Mouse (Mus musculus): ENCODE measurements around the gene Slc45a3.
A peak's percentile ranks its signal among the peaks of the same experiment; 100 is the strongest.

Gene Slc45a3

GRCm38 (mm10) chr1:131964580-131964979 lies 1.8 kb downstream of the Slc45a3 start:
- DNase-seq (ENCODE audit: low spot score in 2 of 2), result no peak

- no peak for DNase-seq (ENCODE audit: low spot score in 2 of 2)
Observed at GRCm38 (mm10) chr1:131965818-131966217, 3.1 kb downstream of the Slc45a3 start.

- no peak for DNase-seq (ENCODE audit: low spot score in 2 of 2)
Observed at GRCm38 (mm10) chr1:131967336-131967735, 4.6 kb downstream of the Slc45a3 start.

GRCm38 (mm10) chr1:131968556-131968955 lies 5.8 kb downstream of the Slc45a3 start:
- no peak for DNase-seq (ENCODE audit: low spot score in 2 of 2)

GRCm38 (mm10) chr1:131968983-131969382 lies 6.2 kb downstream of the Slc45a3 start:
- DNase-seq (ENCODE audit: low spot score in 2 of 2), result no peak

- no peak for DNase-seq (ENCODE audit: low spot score in 2 of 2)
Observed at GRCm38 (mm10) chr1:131969825-131970224, 7.1 kb downstream of the Slc45a3 start.

- DNase-seq (ENCODE audit: low spot score in 2 of 2), result no peak
Observed at GRCm38 (mm10) chr1:131970322-131970660, 7.5 kb downstream of the Slc45a3 start.

GRCm38 (mm10) chr1:131970661-131971520 lies 8.1 kb downstream of the Slc45a3 start:
- DNase-seq (ENCODE audit: low spot score in 2 of 2), result no peak

GRCm38 (mm10) chr1:131971771-131972497 lies 9.2 kb downstream of the Slc45a3 start:
- DNase-seq (ENCODE audit: low spot score in 2 of 2), result no peak

GRCm38 (mm10) chr1:131972498-131973334 lies 9.9 kb downstream of the Slc45a3 start:
- DNase-seq (ENCODE audit: low spot score in 2 of 2), result no peak

GRCm38 (mm10) chr1:131973991-131974390 lies 11.2 kb downstream of the Slc45a3 start:
- DNase-seq (ENCODE audit: low spot score in 2 of 2), result no peak

- no peak for DNase-seq (ENCODE audit: low spot score in 2 of 2)
Observed at GRCm38 (mm10) chr1:131976886-131977285, 14.1 kb downstream of the Slc45a3 start.

GRCm38 (mm10) chr1:131980471-131980870 lies 17.7 kb downstream of the Slc45a3 start:
- DNase-seq (ENCODE audit: low spot score in 2 of 2), result no peak

- DNase-seq (ENCODE audit: low spot score in 2 of 2), result peak in 1 of 2 experiments; percentile 57
Observed at GRCm38 (mm10) chr1:131981378-131982013, 18.7 kb downstream of the Slc45a3 start.

- peak; percentile 25 to 73 for DNase-seq (ENCODE audit: low spot score in 2 of 2)
Observed at GRCm38 (mm10) chr1:131982907-131983306, 20.1 kb downstream of the Slc45a3 start.

- no peak for DNase-seq (ENCODE audit: low spot score in 2 of 2)
Observed at GRCm38 (mm10) chr1:131983806-131984205, 21.0 kb downstream of the Slc45a3 start.

- DNase-seq (ENCODE audit: low spot score in 2 of 2), result no peak
Observed at GRCm38 (mm10) chr1:131987432-131987831, 24.7 kb downstream of the Slc45a3 start.

- DNase-seq (ENCODE audit: low spot score in 2 of 2), result no peak
Observed at GRCm38 (mm10) chr1:131989476-131989875, 26.7 kb downstream of the Slc45a3 start.

GRCm38 (mm10) chr1:131990083-131990760 lies 27.5 kb downstream of the Slc45a3 start:
- no peak for DNase-seq (ENCODE audit: low spot score in 2 of 2)

GRCm38 (mm10) chr1:131992561-131993001 lies 29.8 kb downstream of the Slc45a3 start:
- no peak for DNase-seq (ENCODE audit: low spot score in 2 of 2)

All from frontal cortex, postnatal 10 days (tissue).